Mouse (Mus musculus) naive thymus-derived CD4-positive, alpha-beta T cell, adult 2 months (primary cell): ENCODE data around the gene Gm17455.

ENCODE experiments used
- DNase-seq: peaks from one replicate; pipeline ENCODE4 v3.0.0-alpha.2; 2011; ENCODE audit warnings: low read depth

Gene Gm17455

GRCm38 (mm10) chr10:60399449-60399848 lies at the start of gene Gm17455:
TSS of gene Gm17455 (plus strand) at chr10:60399726.
- no peak for DNase-seq

GRCm38 (mm10) chr10:60350077-60350804 lies 49.3 kb upstream of the Gm17455 start:
- no peak for DNase-seq

- DNase-seq: peak; percentile 93
These were observed 48.7 kb upstream of the Gm17455 start for GRCm38 (mm10) chr10:60350805-60351167.

- no peak for DNase-seq
These were observed 48.3 kb upstream of the Gm17455 start for GRCm38 (mm10) chr10:60351248-60351647.

- peak; percentile 90 for DNase-seq
These were observed 47.6 kb upstream of the Gm17455 start for GRCm38 (mm10) chr10:60351761-60352455.

- DNase-seq: peak; percentile 18
These were observed 46.1 kb upstream of the Gm17455 start for GRCm38 (mm10) chr10:60353241-60354002.

GRCm38 (mm10) chr10:60354003-60354325 lies 45.6 kb upstream of the Gm17455 start:
- no peak for DNase-seq

- no peak for DNase-seq
These were observed 44.4 kb upstream of the Gm17455 start for GRCm38 (mm10) chr10:60354881-60355677.

GRCm38 (mm10) chr10:60357441-60357840 lies 42.1 kb upstream of the Gm17455 start:
- no peak for DNase-seq

- DNase-seq: no peak
These were observed 41.6 kb upstream of the Gm17455 start for GRCm38 (mm10) chr10:60357901-60358300.

- DNase-seq: no peak
These were observed 40.8 kb upstream of the Gm17455 start for GRCm38 (mm10) chr10:60358776-60359175.

- no peak for DNase-seq
These were observed 37.8 kb upstream of the Gm17455 start for GRCm38 (mm10) chr10:60361615-60362309.

- no peak for DNase-seq
These were observed 37.3 kb upstream of the Gm17455 start for GRCm38 (mm10) chr10:60362310-60362628.

- DNase-seq: no peak
These were observed 36.1 kb upstream of the Gm17455 start for GRCm38 (mm10) chr10:60363426-60363825.

GRCm38 (mm10) chr10:60367145-60367544 lies 32.4 kb upstream of the Gm17455 start:
- DNase-seq: no peak

GRCm38 (mm10) chr10:60367904-60368303 lies 31.6 kb upstream of the Gm17455 start:
- no peak for DNase-seq

GRCm38 (mm10) chr10:60369405-60369804 lies 30.1 kb upstream of the Gm17455 start:
- DNase-seq: no peak

GRCm38 (mm10) chr10:60370098-60370497 lies 29.4 kb upstream of the Gm17455 start:
- no peak for DNase-seq

- DNase-seq: peak; percentile 71
These were observed 28.9 kb upstream of the Gm17455 start for GRCm38 (mm10) chr10:60370601-60371061.

- peak; percentile 60 for DNase-seq
These were observed 27.7 kb upstream of the Gm17455 start for GRCm38 (mm10) chr10:60371596-60372386.

- no peak for DNase-seq
These were observed 26.0 kb upstream of the Gm17455 start for GRCm38 (mm10) chr10:60373543-60373936.
